Mouse (Mus musculus) spleen, postnatal 14 days (tissue): ENCODE data around the gene Ndst2.
"Not testable (repeated sequence)": the region's sequence is repeated elsewhere in the genome, so short reads cannot be mapped to it uniquely, and the experiment has no call there.

Experiments used
- DNase-seq, 2 experiments: peaks; one replicate each; pipeline ENCODE4 v3.0.0; 2021 to 2022; ENCODE audit warnings: low spot score in 2 of 2

Gene Ndst2

DNA sequence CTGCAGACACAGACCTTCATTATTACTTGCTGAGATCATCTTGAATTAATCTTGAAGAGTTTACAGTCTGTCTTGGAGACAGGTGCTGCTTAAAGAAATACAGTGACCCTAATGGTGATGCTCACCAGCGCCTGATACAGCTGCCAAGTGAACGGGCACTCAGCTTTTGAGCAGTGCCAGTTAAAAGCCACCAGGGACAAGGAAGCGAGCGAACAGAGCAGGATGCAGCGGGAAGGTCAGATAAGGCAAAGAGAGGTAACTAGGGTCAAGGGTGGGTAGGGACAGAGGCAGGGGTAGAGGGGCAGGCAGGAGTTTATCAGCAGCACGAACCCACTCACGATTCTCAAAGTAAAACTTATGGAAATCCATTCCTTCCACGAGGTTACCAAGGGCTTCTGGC is 4.1 kb upstream of the Ndst2 start:
- DNase-seq = no peak

DNA sequence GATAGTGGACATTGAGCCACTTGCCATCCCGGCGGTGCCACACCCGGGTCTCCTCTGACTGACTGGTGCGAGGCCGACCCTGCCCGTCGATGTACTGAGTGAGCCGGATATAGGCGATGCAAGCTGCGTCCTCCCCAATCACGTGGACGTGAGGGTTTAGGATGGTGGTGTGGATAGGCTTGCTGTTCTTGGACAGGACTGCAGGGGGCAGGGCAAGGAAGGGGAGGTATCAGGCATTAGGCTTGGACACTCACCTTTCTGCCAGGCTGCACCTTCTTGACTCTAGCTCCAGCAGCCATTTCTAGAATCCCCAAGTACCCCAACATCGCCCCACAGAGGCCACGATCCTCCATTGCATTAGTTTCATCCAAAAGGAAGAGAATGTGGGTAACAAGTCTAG is 2.9 kb upstream of the Ndst2 start:
- peak in 1 of 2 experiments; percentile 55 for DNase-seq

DNA sequence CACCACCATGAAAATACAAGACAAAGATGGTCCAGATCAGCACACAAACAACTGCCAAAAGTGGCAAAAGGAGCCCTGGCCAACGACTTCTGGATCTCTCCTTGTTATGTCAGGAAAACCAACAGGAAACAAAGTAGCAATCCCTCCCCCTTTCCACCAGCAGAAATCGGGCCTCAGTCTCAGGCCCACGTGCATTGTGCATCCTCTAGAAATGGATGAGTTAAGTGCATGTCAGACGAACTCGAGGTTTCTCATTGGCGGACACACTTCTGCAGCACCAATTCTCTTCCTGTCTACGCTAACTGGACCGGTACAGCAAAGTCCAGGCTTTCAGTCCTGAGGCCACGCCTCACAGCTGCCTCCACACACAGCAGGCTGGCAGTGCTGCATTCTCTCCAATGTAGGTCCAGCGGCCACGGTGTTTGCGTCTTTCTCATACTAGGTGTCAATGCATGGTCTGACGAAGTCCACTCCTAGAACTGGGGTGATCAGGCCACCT is 1.6 kb upstream of the Ndst2 start:
- no peak for DNase-seq

DNA sequence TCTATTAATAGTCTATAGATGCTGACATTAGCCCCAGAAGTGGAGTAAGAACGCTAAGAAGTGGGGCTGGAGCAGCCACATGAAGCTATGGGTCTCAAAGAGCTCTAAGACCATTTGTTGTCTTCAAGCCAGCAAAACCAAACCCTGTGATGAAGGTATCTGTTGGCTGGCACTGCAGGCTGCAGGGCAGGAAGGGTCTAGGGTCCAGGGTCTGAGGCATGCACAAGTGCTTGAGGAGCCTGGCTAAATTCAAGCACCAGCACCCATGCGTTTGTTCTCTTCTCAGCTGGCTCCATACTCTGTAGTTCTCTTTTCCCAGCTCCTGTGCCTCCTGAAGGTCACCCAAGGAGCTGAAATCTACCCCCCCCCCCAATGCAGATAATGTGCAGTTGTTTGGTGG is 690 bp upstream of the Ndst2 start:
- DNase-seq = no peak

DNA sequence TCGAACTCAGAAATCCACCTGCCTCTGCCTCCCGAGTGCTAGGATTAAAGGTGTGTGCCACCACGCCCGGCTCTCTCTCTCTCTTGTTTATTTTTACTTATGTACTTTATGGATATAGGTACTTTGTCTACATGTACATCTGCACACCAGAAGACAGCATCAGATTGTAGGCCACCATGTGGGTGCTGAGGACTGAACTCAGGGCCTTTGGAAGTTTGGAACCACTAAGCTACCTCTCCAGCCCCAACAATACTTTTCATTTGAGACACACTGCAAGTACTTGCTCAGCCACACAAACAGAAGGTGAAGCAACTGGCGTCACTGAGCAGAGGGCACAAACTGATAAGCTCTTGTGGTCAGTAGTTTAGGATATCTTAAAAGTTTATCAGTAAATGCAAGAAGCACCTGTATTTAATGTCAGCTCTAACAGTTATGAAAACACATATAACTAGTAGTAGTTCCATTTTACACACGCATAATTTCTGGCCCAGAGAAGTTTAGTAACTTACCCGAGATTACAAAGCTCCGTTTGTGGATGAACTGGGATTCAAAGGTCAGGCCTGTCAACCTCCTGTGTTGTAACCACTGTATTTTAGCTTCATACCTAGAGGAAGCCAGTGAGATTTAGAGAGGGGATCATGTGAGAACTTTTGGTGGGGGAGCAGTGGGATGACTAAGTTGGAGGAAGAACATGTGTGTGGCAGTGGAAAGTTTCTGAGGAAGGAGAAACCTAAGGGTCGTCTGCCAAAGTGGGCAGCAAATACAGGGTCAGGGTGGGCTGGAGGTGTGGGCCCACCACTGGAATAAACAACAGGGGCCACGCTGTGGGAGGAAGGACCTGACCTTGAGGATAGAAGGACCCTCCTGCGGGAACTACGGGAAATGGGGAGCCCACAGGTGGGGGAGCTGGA is 1.1 kb downstream of the Ndst2 start:
- DNase-seq = no peak

DNA sequence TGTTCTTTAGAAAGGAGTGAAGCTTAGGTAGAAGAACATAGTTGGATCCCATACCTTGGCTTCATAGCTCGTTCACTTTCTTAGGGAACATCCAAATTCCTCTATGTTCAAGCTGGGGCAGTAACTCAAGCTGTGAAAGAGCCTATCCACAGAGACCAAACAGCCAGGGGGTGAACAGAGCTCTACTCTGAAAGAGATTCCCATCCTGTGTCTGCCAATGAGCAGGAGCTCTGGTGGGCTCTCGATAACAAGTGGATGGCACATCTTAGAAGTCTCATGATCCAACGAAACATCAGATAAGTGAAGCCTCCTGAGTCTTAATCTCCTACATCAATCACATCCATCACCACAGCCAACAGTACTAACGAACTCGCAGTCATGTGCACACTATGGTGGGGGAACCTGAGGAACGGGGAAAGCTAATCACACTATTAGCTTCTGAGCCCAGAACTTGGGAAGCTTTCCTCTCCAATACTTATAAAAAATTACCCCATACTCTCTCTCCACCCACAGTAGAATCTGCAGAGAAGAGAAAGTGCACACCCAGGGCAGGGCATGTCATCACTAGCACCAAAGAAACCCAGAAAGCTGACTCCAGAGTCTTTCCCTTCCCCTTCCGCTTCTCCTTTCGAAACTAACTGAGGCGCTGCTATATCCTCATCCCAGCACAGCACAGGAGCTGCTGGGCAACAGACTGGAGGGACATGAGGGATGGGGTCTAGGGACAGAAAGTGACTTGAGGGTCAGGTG is 3.3 kb downstream of the Ndst2 start:
- DNase-seq = no peak

DNA sequence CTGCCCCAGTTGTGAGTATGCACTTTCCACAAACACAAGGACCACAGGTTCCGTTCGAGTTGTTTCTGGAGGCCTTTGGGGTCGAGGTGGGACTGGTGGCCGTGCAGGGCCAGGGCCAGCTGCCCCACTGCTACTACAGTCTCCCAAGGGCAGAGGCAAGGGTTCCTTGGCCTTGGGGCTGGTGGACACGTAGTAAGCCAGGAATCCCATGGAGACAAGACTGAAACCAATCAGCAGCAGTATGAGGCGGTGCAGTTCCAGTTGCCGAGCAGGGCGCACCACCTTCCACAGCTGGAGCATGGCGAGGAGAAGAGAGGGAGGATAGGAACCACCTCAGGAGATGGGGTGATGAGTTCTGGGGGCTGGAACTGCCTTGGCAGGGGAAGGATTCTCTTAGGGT is 4.5 kb downstream of the Ndst2 start:
- no peak for DNase-seq

DNA sequence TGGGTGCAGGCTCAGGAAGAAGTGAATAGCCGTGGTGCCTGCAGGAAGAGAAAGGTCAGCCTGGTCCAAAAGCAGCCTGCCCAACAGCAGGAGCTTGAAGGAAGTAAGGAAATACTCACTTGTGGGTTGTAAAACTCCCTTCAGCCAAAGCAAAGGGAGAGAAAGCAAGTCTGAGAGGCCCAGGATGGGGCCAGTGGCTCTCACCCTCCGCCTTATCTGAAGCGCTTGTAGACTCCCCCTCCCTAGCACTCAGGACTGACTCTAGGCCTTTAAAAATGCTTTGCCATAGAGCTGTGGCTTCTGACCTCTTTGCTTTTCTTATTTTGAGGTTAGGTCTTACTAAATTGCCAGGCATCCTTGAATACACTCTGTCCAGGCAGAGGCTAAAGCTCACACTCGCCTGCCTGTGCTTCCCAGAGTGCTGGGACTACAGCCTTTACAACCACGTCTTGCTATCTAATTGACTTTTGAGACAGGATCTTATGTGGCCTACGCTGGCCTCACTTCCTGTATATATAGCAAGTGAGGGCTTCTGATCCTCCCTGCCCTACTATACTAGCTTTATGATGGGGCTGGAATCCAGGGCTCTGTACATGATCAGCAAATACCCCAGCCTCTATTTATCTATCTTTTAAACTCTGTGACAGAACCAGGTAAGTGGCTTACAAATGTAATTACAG is 8.6 kb downstream of the Ndst2 start:
- DNase-seq = no peak

DNA sequence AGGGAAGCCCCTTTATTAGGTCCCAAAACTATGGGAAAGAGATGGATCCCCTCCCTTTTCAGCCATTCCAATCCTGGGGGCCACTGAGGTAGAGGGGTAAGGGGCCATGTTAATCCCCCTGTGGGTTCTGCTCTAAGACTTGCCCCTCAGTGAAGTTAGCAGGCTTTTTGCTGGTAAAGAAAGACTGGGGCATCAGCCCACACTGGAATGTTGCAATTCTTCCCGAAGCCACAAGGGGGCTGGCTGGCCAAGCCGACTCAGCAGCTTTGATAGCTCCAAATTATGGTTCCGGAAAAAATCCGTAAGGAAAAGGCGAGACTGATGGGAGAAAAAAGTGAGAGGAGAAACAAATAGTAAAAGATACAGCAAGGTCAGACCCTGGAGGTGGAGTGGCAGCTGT is 10.3 kb downstream of the Ndst2 start:
- DNase-seq = peak in 1 of 2 experiments; percentile 46

DNA sequence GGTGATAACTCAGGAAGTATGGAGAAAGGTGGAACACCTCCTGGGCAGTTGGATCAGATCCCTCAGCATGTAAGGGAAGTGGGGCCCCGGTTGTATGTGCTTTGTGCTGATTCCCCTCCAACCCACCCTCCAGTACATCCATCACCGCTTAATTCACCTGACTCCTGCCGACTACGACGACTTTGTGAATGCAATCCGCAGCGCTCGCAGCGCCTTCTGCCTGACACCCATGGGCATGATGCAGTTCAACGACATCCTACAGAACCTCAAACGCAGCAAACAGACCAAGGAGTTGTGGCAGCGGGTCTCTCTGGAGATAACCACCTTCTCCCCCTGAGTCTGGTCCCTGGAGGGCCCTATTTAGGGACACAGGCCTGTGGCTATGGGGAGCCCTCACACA is 11.4 kb downstream of the Ndst2 start:
- DNase-seq = no peak

DNA sequence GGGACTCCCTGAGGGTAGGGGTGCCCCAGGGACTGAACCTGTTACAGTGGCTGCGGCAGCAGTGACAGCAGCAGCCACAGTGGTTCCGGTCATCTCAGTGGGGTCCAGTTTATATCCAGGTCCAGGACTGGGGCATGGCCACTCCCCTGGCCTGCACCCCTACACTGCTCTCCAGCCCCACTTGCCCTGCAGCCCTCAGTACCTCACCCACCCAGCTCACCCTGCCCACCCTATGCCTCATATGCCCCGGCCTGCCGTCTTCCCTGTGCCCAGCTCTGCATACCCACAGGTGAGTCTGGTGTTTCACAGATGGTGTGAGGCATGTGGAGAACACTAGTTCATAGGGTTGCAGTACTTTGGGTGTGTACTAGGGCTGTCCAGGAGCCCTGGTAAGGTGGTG is 13.0 kb downstream of the Ndst2 start:
- DNase-seq = no peak

DNA sequence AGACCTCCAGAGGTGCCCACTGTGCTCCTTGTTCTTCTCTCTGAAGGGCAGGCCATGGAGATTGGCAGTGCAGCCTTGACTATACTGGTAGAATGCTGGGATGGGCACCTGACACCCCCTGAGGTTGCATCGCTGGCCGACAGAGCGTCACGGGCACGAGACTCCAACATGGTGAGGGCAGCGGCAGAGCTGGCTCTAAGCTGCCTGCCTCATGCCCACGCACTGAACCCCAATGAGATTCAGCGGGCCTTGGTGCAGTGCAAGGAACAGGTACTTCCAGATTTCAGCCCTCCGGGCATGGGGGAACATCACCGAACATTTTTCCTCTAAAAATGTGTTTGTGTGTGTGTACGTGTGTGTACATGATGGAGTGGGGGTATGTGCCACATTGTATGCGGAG is 14.6 kb downstream of the Ndst2 start:
- DNase-seq = no peak

DNA sequence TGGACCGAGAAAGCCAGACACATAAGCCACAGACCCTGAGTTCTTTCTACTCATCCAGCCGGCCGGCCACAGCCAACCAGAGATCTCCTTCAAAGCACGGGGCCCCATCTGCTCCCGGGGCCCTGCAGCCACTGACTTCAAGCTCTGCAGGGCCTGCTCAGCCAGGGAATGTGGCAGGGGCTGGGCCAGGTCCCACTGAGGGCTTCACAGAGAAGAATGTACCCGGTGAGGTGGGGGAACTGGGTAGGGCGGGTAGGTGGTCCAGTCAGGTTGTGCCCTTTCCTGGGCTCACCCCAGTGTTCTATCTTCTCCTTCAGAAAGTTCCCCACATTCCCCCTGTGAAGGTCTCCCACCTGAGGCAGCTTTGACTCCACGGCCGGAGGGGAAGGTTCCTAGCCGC is 15.9 kb downstream of the Ndst2 start:
- no peak for DNase-seq

DNA sequence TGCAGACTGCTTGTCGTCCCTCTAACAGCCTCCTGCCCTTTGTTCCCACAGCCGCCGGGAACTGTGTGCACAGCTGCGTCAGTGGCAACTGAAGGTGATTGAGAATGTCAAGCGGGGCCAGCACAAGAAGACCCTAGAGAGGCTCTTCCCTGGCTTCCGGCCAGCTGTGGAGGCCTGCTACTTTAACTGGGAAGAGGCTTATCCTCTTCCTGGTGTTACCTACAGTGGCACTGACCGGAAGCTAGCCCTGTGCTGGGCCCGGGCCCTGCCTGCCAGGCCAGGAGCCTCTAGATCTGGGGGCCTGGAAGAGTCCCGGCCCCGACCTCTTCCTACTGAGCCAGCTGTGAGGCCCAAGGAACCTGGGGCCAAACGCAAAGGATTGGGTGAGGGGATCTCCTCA is 20.5 kb downstream of the Ndst2 start:
- DNase-seq = no peak

DNA sequence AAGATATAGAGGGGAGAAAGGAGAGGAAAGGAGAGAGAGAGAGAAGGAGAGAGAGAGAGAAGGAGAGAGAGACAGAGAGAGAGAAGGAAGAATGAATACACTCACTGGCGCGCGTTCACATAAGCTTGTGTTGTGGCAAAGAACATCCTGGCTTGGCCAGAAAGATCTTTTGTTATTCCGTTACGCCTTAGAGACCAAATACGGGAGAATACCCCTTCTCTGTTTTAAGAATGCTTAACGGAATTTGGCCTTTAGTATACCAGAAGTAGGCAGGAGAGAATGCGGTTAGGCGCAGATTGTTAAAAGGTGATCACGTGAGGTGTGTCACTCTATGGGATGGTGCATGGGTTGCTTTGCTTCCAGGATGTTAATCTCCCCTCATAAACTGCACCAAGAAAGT is 26.1 kb downstream of the Ndst2 start:
- DNase-seq = no peak

DNA sequence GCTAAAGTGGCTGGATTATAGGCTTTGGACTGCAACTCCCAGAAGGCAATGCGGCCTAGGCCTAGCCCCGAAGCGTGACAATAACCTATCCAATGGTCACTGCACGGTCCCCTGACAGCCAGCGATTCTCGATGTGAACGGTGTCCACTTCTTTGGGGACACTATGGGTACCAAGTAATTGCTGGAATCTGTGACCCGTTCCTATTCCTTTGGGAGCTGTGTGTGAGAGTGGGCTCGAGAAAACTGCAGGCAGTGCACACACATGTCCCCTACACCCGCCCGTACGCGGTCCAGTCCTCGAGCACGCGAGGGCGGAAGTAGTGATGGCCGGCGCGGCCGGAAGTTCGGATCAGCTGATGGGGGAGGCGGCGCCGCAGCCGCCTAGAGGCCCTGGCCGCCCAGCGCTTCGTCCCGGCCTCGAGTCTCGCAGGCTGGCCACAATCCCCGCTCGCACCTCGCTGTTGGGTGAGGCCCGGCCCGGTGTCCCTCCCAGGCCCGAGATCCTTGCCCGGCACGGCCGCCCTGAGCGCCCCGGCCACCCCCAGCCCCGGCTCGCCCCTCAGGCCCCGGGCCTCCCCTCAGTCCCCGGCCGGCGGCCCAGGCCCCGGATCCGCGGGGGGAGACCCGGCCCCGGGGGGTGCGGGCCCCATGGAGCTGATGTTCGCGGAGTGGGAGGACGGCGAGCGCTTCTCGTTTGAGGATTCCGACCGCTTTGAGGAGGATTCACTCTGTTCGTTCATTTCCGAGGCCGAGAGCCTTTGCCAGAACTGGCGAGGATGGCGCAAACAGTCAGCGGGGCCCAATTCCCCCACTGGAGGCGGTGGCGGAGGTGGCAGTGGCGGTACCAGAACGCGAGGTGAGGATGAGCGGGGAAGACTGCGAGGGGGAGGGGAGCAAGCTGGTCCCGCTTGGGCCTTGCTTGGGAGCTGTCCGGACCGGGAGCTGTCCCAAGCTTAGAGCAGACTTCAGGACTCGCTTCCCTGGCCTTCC is 26.9 kb downstream of the Ndst2 start, which contains the start of gene Zswim8:
TSS of gene Zswim8 (plus strand) at position 352 of the 990 bp plus-strand sequence.
- DNase-seq = peak; percentile 75 to 78

DNA sequence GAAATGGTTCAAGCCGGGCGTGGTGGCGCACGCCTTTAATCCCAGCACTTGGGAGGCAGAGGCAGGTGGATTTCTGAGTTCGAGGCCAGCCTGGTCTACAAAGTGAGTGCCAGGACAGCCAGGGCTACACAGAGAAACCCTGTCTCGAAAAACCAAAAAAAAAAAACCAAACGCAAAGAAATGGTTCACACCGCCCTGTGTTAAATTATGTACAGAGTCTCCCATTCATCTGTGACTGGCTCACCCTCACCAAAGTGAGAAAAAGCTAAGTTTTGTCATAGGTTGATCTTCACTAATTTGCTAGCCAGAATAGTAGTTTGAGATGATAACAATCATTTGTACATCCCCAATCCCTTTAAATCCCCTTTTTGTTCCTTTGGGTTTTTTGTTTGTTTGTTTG is 30.9 kb downstream of the Ndst2 start:
- DNase-seq = not testable (repeated sequence)

DNA sequence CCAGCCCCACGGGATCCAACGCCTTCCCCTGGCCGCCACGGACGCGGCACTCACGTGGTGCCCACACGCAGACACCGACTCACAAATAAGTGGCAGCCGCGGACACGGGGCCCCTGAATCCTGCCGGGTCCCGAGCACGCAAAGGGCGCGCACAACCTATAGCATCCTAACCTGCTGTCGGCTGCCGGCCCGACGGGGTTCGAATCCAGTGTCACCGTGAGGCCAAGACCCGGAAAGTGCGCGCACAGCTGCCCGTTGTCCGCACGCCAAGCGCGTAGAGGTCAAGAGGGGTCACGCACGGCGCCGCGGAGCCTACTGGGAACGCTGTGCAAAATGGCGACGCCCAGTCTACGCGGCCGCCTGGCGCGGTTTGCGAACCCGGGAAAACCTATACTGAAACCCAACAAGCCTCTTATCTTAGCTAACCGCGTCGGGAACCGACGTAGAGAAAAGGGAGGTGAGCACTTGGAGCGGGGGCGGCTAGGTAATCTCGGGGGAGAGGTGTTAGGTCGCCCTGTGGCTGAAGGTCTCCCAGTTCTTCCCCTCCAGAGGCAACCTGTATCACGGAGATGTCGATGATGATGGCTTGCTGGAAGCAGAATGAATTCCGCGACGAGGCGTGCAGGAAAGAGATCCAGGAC is 31.5 kb downstream of the Ndst2 start, which contains the start of gene Chchd1:
TSS of gene Chchd1 (plus strand) at position 266 of the 641 bp plus-strand sequence.
- DNase-seq = peak; percentile 77 to 88

DNA sequence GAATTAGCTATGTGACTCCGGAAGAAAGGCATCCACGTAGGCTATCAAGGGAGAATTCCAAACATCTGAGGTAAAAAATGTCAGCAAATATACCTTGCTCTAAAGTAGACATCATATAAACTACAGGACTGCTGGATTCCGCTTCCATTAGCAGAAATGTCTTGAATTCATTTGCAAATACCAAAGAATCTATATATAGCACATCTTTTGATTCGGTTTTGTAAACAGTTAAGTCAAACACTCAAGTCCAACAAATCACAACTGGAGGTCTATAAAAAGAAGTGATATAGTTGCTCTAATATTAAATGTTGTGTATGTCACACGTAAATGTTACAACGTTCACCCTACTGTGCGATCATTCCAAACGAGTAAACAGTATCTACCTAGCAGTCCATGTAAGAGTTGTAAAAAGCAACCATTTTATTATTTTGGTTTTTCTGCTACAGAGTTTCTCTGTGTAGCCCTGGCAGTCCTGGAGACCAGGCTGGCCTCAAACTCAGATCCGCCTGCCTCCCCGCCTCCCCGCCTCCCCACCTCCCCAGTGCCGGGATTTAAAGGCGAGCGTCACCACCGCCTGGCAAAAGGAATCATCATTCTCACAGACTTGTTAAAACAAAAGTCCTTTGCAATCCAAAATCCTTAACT is 32.1 kb downstream of the Ndst2 start:
- DNase-seq = no peak

DNA sequence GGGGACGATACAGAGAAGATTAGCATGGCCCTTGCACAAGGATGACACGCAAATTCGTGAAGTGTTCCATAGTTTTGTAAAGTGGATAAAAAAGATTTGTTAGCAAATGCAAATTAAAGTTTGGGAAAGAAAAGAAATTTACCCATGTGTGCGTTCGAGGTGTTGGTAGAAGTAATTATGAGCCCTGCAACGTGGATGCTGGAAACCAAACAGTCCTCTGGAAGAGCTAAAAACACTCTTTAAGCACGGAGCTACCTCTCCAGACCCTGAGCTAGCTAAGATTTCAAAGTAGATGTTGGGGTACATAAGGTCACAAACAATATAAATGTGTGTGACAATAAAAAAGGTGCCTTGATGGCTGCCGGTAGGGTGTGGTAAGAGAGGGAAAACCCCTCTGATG is 32.8 kb downstream of the Ndst2 start:
- no peak for DNase-seq
